In genomic region chr16:6356931-6357330, GRCm38 (mm10) we compare ENCODE assay signal across 29 mouse cellular contexts.
A peak's percentile ranks its signal among the peaks of the same experiment; 100 is the strongest.
DNase-seq lines count a peak whose midpoint lies in the region; ATAC-seq and TF ChIP-seq lines count a peak whose summit lies in the region.
"Had no signal": no experiment of that assay in that cellular context is flagged by ENCODE, and none has a peak within 500 bp of the region (broad histone marks: within the 10 kb centered on the region; RNA-seq: fewer than 3 reads in every experiment).

No protein-coding gene starts in this region.

- intact Hi-C loops in left cerebral cortex, adult 2 months (cut with DNase I), result no loop called here
- intact Hi-C loops in left cerebral cortex, postnatal 25 days (cut with DNase I), result no loop called here

- H3K9me3 ChIP-seq in forebrain, postnatal 0 days (ENCODE audit: low read length), result no peaks in the 10 kb centered on the region
- no peaks in the 10 kb centered on the region for H3K9me3 ChIP-seq in forebrain, embryonic 16.5 days (ENCODE audit: control insufficient read depth, low read length)
- H3K9me3 ChIP-seq: embryonic facial prominence, embryonic 13.5 days; heart, embryonic 10.5 days; heart, embryonic 15.5 days; hindbrain, embryonic 12.5 days; limb, embryonic 12.5 days; midbrain, embryonic 12.5 days; neural tube, embryonic 15.5 days had no signal

- no peak overlapping the region for H3K4me3 ChIP-seq in forebrain, postnatal 0 days (ENCODE audit: low read depth, low read length)
- H3K4me3 ChIP-seq in forebrain, embryonic 16.5 days (replicated peaks; ENCODE audit: low read length), result no peak overlapping the region
- no peak overlapping the region for H3K4me3 ChIP-seq in left cerebral cortex, adult 2 months
- H3K4me3 ChIP-seq: embryonic facial prominence, embryonic 13.5 days; heart, embryonic 10.5 days; heart, embryonic 15.5 days; hindbrain, embryonic 12.5 days; limb, embryonic 12.5 days; midbrain, embryonic 12.5 days; neural tube, embryonic 15.5 days had no signal

- H3K36me3 ChIP-seq in forebrain, postnatal 0 days (ENCODE audit: insufficient read depth), result no peaks in the 10 kb centered on the region
- H3K36me3 ChIP-seq in forebrain, embryonic 16.5 days (ENCODE audit: control insufficient read depth, insufficient read depth), result no peaks in the 10 kb centered on the region
- H3K36me3 ChIP-seq: embryonic facial prominence, embryonic 13.5 days; heart, embryonic 10.5 days; heart, embryonic 15.5 days; hindbrain, embryonic 12.5 days; limb, embryonic 12.5 days; midbrain, embryonic 12.5 days; neural tube, embryonic 15.5 days had no signal

- peak; percentile 49 for TF ChIP-seq CTCF in forebrain, postnatal 0 days (IDR thresholded peaks at IDR 0.05; ENCODE audit: low read depth)
- TF ChIP-seq CTCF in left cerebral cortex, adult 2 months (IDR thresholded peaks at IDR 0.05), result peak; percentile 4; the same call in 1 of the 2 replicates

- ATAC-seq in forebrain, postnatal 0 days, result no peak
- no peak for ATAC-seq in forebrain, embryonic 16.5 days
- no peak for ATAC-seq in inflammation-experienced regulatory T-cells, adult 6 months
- ATAC-seq: CD4-positive, CD25-positive, alpha-beta regulatory T cell, adult 4 months; liver, postnatal 0 days had no signal

- no peaks in the 10 kb centered on the region for H3K27me3 ChIP-seq in forebrain, postnatal 0 days (ENCODE audit: insufficient read depth, low read length)
- no peaks in the 10 kb centered on the region for H3K27me3 ChIP-seq in forebrain, embryonic 16.5 days (replicated peaks; ENCODE audit: control insufficient read depth, insufficient read depth, low read length)
- H3K27me3 ChIP-seq: embryonic facial prominence, embryonic 13.5 days; heart, embryonic 15.5 days; hindbrain, embryonic 12.5 days; midbrain, embryonic 12.5 days; neural tube, embryonic 15.5 days had no signal

- no peak overlapping the region for H3K4me2 ChIP-seq in forebrain, postnatal 0 days (ENCODE audit: low read depth)
- no peak overlapping the region for H3K4me2 ChIP-seq in forebrain, embryonic 16.5 days (ENCODE audit: low read length)
- H3K4me2 ChIP-seq: embryonic facial prominence, embryonic 13.5 days; heart, embryonic 15.5 days; hindbrain, embryonic 12.5 days; limb, embryonic 12.5 days; liver, embryonic 11.5 days; midbrain, embryonic 12.5 days; neural tube, embryonic 15.5 days had no signal

- H3K4me1 ChIP-seq in forebrain, postnatal 0 days (ENCODE audit: insufficient read depth), result peaks cover 4% of the 10 kb centered on the region; the same call in 1 of the 2 replicates
- peaks cover 2% of the 10 kb centered on the region; the same call in 1 of the 2 replicates for H3K4me1 ChIP-seq in forebrain, embryonic 16.5 days (replicated peaks; ENCODE audit: control insufficient read depth, insufficient read depth, low read length)
- H3K4me1 ChIP-seq: embryonic facial prominence, embryonic 13.5 days; heart, embryonic 10.5 days; heart, embryonic 15.5 days; hindbrain, embryonic 12.5 days; limb, embryonic 12.5 days; midbrain, embryonic 12.5 days had no signal

- DNase-seq in forebrain, postnatal 0 days, result no peak
- no peak for DNase-seq in left cerebral cortex, adult 2 months (ENCODE audit: extremely low spot score in 1 of 2, low spot score in 2 of 2)
- no peak for DNase-seq in left cerebral cortex, postnatal 25 days (ENCODE audit: low spot score in 2 of 2)
- DNase-seq in ES-CJ7 (ENCODE audit: low read depth, low spot score), result peak; percentile 6
- peak; percentile 5 for DNase-seq in R1 (ENCODE audit: low read depth, low spot score)
- DNase-seq in Muller cell, postnatal 12 days (ENCODE audit: inconsistent ontology term), result no peak
- DNase-seq: adrenal gland, postnatal 10 days; cerebellum, adult 18-20 months; cerebellum, postnatal 10 days; gastrocnemius, postnatal 14 days; heart, postnatal 36 days; kidney, adult 11 months; liver, postnatal 0 days; lung, postnatal 36 days; right cerebral cortex, adult 18-20 months; right cerebral cortex, postnatal 4 days; thymus, adult 2 months; thymus, postnatal 4 days had no signal

- H3K9ac ChIP-seq in forebrain, postnatal 0 days, result no peak overlapping the region
- no peak overlapping the region for H3K9ac ChIP-seq in forebrain, embryonic 16.5 days (replicated peaks; ENCODE audit: low read depth, low read length)
- H3K9ac ChIP-seq: embryonic facial prominence, embryonic 13.5 days; heart, embryonic 15.5 days; hindbrain, embryonic 12.5 days; limb, embryonic 12.5 days; liver, postnatal 0 days; midbrain, embryonic 12.5 days; neural tube, embryonic 15.5 days had no signal

- H3K27ac ChIP-seq in forebrain, postnatal 0 days (ENCODE audit: low read depth, low read length), result no peak overlapping the region
- H3K27ac ChIP-seq in forebrain, embryonic 16.5 days (ENCODE audit: low read length), result no peak overlapping the region
- no peak overlapping the region for H3K27ac ChIP-seq in left cerebral cortex, adult 2 months
- H3K27ac ChIP-seq: embryonic facial prominence, embryonic 13.5 days; heart, embryonic 10.5 days; heart, embryonic 15.5 days; hindbrain, embryonic 12.5 days; limb, embryonic 12.5 days; midbrain, embryonic 12.5 days; neural tube, embryonic 15.5 days had no signal

- 65% methylated on average over 3 of the region's 3 CpGs for WGBS in forebrain, postnatal 0 days
- WGBS in forebrain, embryonic 16.5 days, result 66% methylated on average over 3 of the region's 3 CpGs

Comparison
In these comparisons a context has a peak if more than half of its experiments do, and no peak if none do; other contexts are left out.
1. DNase-seq: peak in ES-CJ7 (single experiment) and R1 (single experiment); none in forebrain, postnatal 0 days (single experiment), left cerebral cortex, adult 2 months (0 of 2), left cerebral cortex, postnatal 25 days (0 of 2) and Muller cell, postnatal 12 days (single experiment).